Mouse (Mus musculus) liver, adult 2 months (tissue): ENCODE data around the gene Pcbp1.

Experiments used
- CTCF ChIP-seq: fragments of 200-500 bp; IDR thresholded peaks from 2 replicates; pipeline ENCODE4 v1.5.1; 2011; ENCODE audit warnings: low read depth, low read length, control low read depth
- POLR2A ChIP-seq: fragments of 200-500 bp; IDR thresholded peaks from 2 replicates; pipeline ENCODE4 v1.6.1; 2011; ENCODE audit warnings: low read length, control low read depth; ENCODE audit not compliant: insufficient read depth; ENCODE audit errors: extremely low read depth

DNA sequence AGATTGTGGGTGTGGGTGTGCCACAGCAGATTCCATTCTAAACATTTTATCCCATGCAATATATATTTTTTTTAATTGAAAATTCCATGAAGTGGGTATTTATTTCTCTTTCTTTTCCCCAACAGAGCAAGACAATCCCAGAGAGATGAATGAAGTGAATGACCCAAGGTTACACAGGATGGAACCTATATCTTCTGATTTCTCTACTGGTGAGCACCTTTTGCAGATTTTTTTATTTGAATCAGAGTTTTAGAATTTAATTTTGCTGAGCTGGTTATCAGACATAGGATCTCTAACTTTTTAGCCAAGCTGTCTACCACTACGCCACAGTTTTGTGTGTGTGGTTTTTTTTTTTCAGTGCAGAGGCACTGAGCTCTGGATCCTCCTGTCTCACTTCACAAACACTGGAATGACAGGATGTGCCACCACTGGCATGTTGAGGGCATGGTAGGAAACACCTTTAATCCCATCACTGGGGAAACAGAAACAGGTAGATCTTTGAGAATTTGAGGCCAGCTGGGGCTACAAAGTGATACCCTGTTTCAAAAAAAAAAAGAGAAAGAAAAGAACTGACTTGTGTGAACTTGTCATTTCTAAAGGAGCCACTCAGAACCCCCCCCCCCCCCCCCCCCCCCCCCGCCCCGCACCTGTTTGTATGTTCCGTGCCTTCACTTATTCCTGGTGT, 1.8 kb upstream of the Pcbp1 start:
- TF ChIP-seq POLR2A (no peak), CTCF (no peak)
